Mouse (Mus musculus) lung, postnatal 0 days (tissue): ENCODE results near the gene Lclat1. TPM values are rescaled to one million over a fixed set of nuclear protein-coding genes. Genes with fewer than 3 reads are reported as not detected.

Experiments
- ATAC-seq: fragments of 200-750 bp; cut with Nextera tagmentation; 2 replicates; pipeline ENCODE4 v1.8.0; 2017; ENCODE audit warnings: moderate library complexity
- DNase-seq: peaks from one replicate; pipeline ENCODE4 v3.0.0-alpha.2; 2016; ENCODE audit warnings: low spot score
- H3K27ac ChIP-seq: fragments of 300-500 bp; sonication (generic); 2 replicates; pipeline ENCODE4 v1.5.1; 2014; ENCODE audit warnings: antibody characterized with exemption, mild to moderate bottlenecking, low read length, mixed read lengths
- H3K27me3 ChIP-seq: fragments of 300-500 bp; sonication (generic); replicated peaks from 2 replicates; pipeline ENCODE4 v1.6.1; 2014; ENCODE audit warnings: low read length, mixed read lengths; ENCODE audit not compliant: insufficient read depth
- H3K36me3 ChIP-seq: fragments of 300-500 bp; sonication (generic); 2 replicates; pipeline ENCODE4 v1.6.1; 2014; ENCODE audit warnings: low read length, mixed read lengths; ENCODE audit not compliant: insufficient read depth
- H3K4me1 ChIP-seq: fragments of 300-500 bp; sonication (generic); 2 replicates; pipeline ENCODE4 v1.6.1; 2014; ENCODE audit warnings: antibody characterized with exemption, low read depth, low read length, mixed read lengths; ENCODE audit not compliant: insufficient read depth
- H3K4me2 ChIP-seq: fragments of 300-500 bp; sonication (generic); replicated peaks from 2 replicates; pipeline ENCODE4 v1.6.1; 2014; ENCODE audit warnings: low read depth, mild to moderate bottlenecking, low read length, moderate library complexity, mixed read lengths
- H3K4me3 ChIP-seq: fragments of 300-500 bp; sonication (generic); 2 replicates; pipeline ENCODE4 v1.5.1; 2014; ENCODE audit warnings: low read depth, low read length
- H3K9ac ChIP-seq: fragments of 300-500 bp; sonication (generic); replicated peaks from 2 replicates; pipeline ENCODE4 v1.6.1; 2014; ENCODE audit warnings: low read depth, mild to moderate bottlenecking
- H3K9me3 ChIP-seq: fragments of 300-500 bp; sonication (generic); 2 replicates; pipeline ENCODE4 v1.6.1; 2016; ENCODE audit warnings: low read length, mixed read lengths
- CTCF ChIP-seq: IDR thresholded peaks from 2 replicates; pipeline ENCODE4 v1.5.1; 2016; ENCODE audit warnings: antibody characterized with exemption, mild to moderate bottlenecking
- EP300 ChIP-seq: IDR thresholded peaks from 2 replicates; pipeline ENCODE4 v1.6.1; 2016; ENCODE audit warnings: antibody characterized with exemption, mild to moderate bottlenecking, control low read depth
- WGBS: fragments of 180-500 bp; shearing (Covaris S2); extraction: QIAGEN DNeasy Blood & Tissue Kit; methylation state at CpG from one replicate; pipeline ENCODE4 v1.1.7; 2014; 5-methylcytosine and 5-hydroxymethylcytosine counted together
- polyA plus RNA-seq: library from polyadenylated mRNA; unstranded; fragments of >200 nt; fragmentation: Nextera tagmentation; extraction: Ambion mirVana; gene quantifications from 2 replicates; pipeline ENCODE4 v1.2.1, GENCODE M21; 2015

Gene Lclat1
- polyA plus RNA-seq, 1 experiment from 2014 or later: 10.2 TPM

DNA sequence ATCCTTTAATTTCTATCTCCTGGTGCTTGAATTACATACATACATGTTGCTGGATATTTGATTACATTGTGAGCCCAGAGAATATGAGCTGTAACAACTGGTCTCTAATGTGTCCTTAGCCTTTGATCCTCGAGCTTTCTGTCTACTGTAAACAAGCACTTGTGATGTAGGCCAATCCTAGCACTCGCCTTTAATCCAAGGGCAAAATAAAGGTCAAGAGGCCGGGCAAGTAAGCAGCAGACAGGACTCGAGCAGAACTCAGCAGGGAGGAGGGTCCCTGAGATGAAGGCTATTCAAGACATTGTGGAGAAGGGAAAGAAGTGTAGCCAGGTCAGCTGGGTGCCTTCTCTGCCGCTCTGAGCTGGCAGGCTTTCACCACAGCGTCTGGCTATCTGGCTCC lies 4.8 kb downstream of the Lclat1 start:
- Histone ChIP-seq H3K9ac (no peak overlapping the region), H3K9me3 (no peaks in the 10 kb centered on the region), H3K4me3 (no peak overlapping the region), H3K4me1 (no peaks in the 10 kb centered on the region; the same call in 1 of the 2 replicates), H3K27ac (peak overlapping the region; percentile 44), H3K4me2 (no peak overlapping the region), H3K36me3 (no peaks in the 10 kb centered on the region), H3K27me3 (no peaks in the 10 kb centered on the region)
- DNase-seq (peak; percentile 30), ATAC-seq (no peak)
- TF ChIP-seq CTCF (no peak), EP300 (no peak)
- WGBS: 22% methylated on average over 6 of the region's 6 CpGs

DNA sequence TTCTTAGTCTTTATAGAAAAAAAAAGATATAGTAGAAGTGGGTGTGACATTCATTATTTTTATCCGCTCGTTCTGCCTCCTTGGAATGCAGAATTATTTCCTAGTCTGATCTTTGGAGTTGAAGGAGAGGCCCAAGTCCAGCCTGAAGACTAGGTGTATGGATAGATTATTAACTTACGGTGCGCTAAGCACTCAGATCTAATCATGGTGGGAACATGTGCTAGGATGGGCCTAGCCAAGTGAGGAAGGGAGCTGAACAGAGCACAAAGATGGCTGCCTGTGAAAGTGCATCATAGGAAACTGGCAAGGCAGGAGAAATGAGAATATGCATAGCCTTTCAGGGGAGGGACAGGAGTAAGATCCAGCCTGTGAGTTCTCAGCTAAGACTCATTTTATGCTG lies 5.4 kb downstream of the Lclat1 start:
- no peak overlapping the region for H3K4me3 ChIP-seq
- no peak overlapping the region for H3K27ac ChIP-seq
- no peak for ATAC-seq
- 81% methylated on average over 4 of the region's 4 CpGs for WGBS
- H3K36me3 ChIP-seq: no peaks in the 10 kb centered on the region
- no peak overlapping the region for H3K4me2 ChIP-seq
- H3K27me3 ChIP-seq: no peaks in the 10 kb centered on the region
- H3K9me3 ChIP-seq: no peaks in the 10 kb centered on the region
- no peak for DNase-seq
- H3K4me1 ChIP-seq: no peaks in the 10 kb centered on the region; the same call in 1 of the 2 replicates
- no peak overlapping the region for H3K9ac ChIP-seq
- TF ChIP-seq EP300 (no peak), CTCF (no peak)

DNA sequence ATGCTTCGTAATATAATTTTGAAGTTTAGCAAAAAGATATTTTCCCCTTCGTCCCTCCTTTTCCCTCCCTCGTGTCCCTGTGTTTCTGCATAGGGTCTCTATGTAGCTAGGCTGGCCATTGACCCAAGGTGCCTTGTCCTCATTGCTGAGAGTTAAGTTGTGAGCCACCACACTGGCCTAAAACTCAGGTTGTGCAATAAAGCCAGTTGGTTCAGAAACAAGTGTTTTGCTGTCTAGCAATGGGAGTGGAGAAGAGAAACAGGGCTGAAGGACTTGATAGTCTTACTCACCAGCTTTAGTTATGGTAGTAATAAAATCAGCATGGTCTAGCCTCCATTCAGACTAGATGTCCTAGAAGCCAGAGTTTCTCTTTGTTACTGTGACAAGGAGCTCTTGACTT lies 10.3 kb downstream of the Lclat1 start:
- no peak for ATAC-seq
- WGBS: 95% methylated on average over 3 of the region's 3 CpGs
- H3K9me3 ChIP-seq: no peaks in the 10 kb centered on the region
- no peak for DNase-seq
- no peak overlapping the region for H3K27ac ChIP-seq
- no peak overlapping the region for H3K9ac ChIP-seq
- no peaks in the 10 kb centered on the region for H3K27me3 ChIP-seq
- H3K4me3 ChIP-seq: no peak overlapping the region
- H3K4me2 ChIP-seq: no peak overlapping the region
- no peaks in the 10 kb centered on the region for H3K4me1 ChIP-seq
- TF ChIP-seq CTCF (no peak), EP300 (no peak)
- no peaks in the 10 kb centered on the region for H3K36me3 ChIP-seq

DNA sequence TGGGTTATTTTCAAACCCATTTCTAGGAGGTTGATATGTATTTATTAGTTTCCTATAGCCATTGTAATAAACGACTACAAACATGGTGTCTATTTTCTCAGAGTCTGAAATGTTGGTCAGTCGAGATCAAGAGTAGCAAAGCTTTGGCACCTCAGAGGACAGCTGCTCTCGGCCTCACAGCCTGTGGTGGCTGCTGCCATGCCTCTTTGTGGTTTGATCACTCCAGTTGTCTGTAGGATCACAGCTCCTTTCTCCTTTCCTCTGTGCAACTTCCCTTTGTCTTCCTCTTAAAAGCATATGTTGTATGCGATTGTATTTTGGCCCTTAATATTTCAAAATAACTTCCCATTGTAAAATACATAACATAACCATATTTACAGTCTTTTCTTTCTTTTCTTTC lies 10.9 kb downstream of the Lclat1 start:
- Histone ChIP-seq H3K27ac (no peak overlapping the region), H3K4me2 (no peak overlapping the region), H3K4me1 (no peaks in the 10 kb centered on the region), H3K27me3 (no peaks in the 10 kb centered on the region), H3K9ac (no peak overlapping the region), H3K36me3 (no peaks in the 10 kb centered on the region), H3K9me3 (no peaks in the 10 kb centered on the region), H3K4me3 (no peak overlapping the region)
- TF ChIP-seq CTCF: no peak
- no peak for TF ChIP-seq EP300
- DNase-seq: no peak
- no peak for ATAC-seq
- WGBS: 77% methylated on average over 4 of the region's 4 CpGs

DNA sequence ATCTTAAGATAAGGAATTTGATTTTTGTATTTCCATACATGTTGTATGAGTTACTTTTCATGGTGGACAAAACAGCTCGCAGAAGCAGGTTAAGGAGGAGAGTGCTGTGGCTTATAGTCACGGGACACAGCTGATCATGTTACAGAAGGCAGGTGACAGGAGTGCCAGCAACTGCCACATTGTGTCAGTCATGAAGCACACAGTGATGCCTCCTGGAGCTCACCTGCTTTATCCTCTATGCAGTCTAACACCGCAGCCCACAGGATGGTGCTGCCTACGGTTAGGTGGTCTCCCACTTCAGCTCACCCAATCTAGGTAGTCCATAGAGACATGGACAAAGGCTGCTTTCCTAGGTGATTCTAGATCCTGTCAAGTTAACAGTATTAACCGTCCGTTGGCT lies 11.4 kb downstream of the Lclat1 start:
- Histone ChIP-seq H3K27me3 (no peaks in the 10 kb centered on the region), H3K9me3 (no peaks in the 10 kb centered on the region), H3K4me1 (no peaks in the 10 kb centered on the region), H3K4me3 (no peak overlapping the region), H3K27ac (no peak overlapping the region), H3K9ac (no peak overlapping the region), H3K4me2 (no peak overlapping the region), H3K36me3 (no peaks in the 10 kb centered on the region)
- WGBS: 87% methylated on average over 6 of the region's 6 CpGs
- TF ChIP-seq CTCF: no peak
- no peak for TF ChIP-seq EP300
- no peak for DNase-seq
- ATAC-seq: no peak

DNA sequence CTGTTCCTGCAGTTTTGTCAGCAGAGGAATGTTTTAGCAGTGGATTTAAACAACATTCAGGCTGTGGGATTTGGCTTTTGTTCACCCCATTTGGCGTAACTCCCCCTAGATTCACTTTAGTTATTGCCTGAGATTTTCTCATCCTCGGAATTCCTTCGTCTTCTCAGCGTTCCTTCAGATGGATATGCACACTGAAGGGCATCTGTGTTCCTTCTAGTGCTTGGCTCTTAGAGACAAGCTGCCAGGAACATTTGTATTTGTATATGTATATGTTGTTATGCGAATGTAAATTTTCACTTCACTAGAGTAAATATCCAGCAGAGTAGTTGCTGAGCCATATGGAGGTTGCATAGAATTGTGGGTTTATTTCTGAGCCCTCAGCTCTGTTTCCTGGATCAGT lies 12.8 kb downstream of the Lclat1 start:
- peak; percentile 55 for DNase-seq
- Histone ChIP-seq H3K9me3 (no peaks in the 10 kb centered on the region), H3K4me1 (no peaks in the 10 kb centered on the region), H3K27ac (peak overlapping the region; percentile 38; the same call in 1 of the 2 replicates), H3K27me3 (no peaks in the 10 kb centered on the region), H3K36me3 (no peaks in the 10 kb centered on the region), H3K4me3 (no peak overlapping the region), H3K4me2 (no peak overlapping the region), H3K9ac (no peak overlapping the region)
- TF ChIP-seq EP300 (no peak), CTCF (peak; percentile 11; the same call in 1 of the 2 replicates)
- WGBS: 50% methylated on average over 5 of the region's 5 CpGs
- no peak for ATAC-seq

DNA sequence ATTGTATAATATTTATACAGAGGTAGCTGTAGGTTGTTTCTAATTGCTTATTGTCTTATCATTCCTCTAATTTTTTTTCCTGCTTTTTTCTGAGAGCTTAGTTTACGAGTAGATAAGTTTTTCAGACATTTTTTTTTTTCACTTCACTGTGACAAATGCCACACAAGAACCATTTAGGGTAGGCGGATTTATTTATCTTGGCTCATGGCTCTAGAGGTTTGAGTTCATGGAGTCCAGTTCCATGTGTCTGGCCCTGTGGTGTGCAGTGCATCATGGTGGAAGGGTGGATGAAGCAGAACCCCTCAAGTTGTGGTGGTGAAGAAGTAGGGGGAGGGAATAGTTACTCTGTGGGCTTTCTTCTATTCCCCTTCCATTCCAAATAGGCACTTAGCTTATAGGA lies 13.9 kb downstream of the Lclat1 start:
- Histone ChIP-seq H3K4me2 (no peak overlapping the region), H3K9ac (no peak overlapping the region), H3K27ac (no peak overlapping the region), H3K27me3 (no peaks in the 10 kb centered on the region), H3K4me1 (no peaks in the 10 kb centered on the region; the same call in 1 of the 2 replicates), H3K36me3 (no peaks in the 10 kb centered on the region), H3K9me3 (no peaks in the 10 kb centered on the region), H3K4me3 (no peak overlapping the region)
- 64% methylated on average over 2 of the region's 2 CpGs for WGBS
- ATAC-seq (no peak), DNase-seq (no peak)
- no peak for TF ChIP-seq EP300
